Comparison of ENCODE assay signal across 16 mouse cellular contexts in the genomic region with DNA sequence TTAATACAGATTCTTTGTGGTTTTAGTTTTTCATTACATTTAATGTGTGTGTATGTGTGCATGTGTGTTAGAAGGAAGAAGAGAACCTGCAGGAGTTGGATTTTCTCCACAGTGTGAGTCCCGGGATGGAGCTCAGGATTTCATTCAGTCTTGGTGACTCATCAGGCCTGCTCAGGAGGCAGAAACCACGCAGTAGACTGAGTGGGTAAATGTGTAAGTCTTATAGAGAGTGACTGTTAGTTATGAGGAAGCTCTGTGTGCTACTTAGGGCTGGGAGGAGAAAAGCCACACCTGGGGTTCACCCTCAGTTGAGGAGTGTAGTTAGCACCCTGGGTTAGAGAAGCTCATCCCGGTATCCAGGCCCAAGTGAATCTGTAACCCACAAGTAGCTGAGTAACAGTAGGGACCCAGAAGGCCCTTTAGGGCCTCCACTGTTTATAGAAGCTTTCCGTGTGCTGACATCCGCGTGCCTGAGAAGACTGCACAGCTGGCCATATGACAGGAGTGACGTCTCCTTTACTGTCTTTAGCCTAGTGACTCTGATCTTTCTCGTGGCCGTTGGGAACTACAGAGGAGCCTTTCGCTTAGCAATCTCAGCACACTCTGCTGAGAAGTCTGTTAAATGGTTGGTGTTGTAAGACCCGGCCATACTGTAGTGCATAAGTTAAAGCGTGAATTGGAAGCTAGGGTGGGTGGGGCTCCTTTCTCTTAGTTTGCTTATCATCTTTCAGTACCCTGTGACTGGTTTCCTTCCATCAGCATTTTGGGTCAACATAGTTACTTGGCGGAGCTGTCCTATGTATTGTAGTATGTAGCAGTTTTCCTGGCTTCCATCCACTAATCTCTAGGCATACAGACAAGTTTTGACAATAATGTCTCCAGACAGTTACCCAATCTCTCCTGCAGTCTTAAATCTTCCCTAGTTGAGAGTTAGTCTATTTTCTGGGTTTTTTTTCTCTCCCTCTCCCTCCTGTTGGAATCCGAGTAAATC. TPM values are rescaled to one million over a fixed set of nuclear protein-coding genes. Genes with fewer than 3 reads are reported as not detected.
DNase-seq lines count a peak whose midpoint lies in the region; ATAC-seq and TF ChIP-seq lines count a peak whose summit lies in the region.
"Had no signal": no experiment of that assay in that cellular context is flagged by ENCODE, and none has a peak within 500 bp of the region (broad histone marks: within the 10 kb centered on the region; RNA-seq: fewer than 3 reads in every experiment).

No protein-coding gene starts in this region.

- H3K9me3 ChIP-seq in embryonic facial prominence, embryonic 14.5 days (ENCODE audit: control insufficient read depth, low read length) = no peaks in the 10 kb centered on the region
- no peaks in the 10 kb centered on the region for H3K9me3 ChIP-seq in embryonic facial prominence, embryonic 10.5 days
- no peaks in the 10 kb centered on the region for H3K9me3 ChIP-seq in lung, embryonic 14.5 days (ENCODE audit: low read depth, low read length)
- no peaks in the 10 kb centered on the region for H3K9me3 ChIP-seq in intestine, embryonic 15.5 days
- H3K9me3 ChIP-seq in forebrain, embryonic 13.5 days (replicated peaks) = no peaks in the 10 kb centered on the region
- H3K9me3 ChIP-seq: limb, embryonic 13.5 days had no signal

- no peak overlapping the region for H3K4me3 ChIP-seq in embryonic facial prominence, embryonic 14.5 days (ENCODE audit: low read depth, low read length)
- H3K4me3 ChIP-seq in embryonic facial prominence, embryonic 10.5 days = no peak overlapping the region
- no peak overlapping the region for H3K4me3 ChIP-seq in lung, embryonic 14.5 days (ENCODE audit: low read depth, low read length)
- no peak overlapping the region for H3K4me3 ChIP-seq in lung, adult 2 months (replicated peaks; ENCODE audit: extremely low read depth, low read depth, low read length)
- no peak overlapping the region for H3K4me3 ChIP-seq in intestine, embryonic 15.5 days (replicated peaks)
- no peak overlapping the region for H3K4me3 ChIP-seq in forebrain, embryonic 13.5 days
- H3K4me3 ChIP-seq: limb, embryonic 13.5 days had no signal

- no peak overlapping the region for H3K27ac ChIP-seq in embryonic facial prominence, embryonic 14.5 days (replicated peaks; ENCODE audit: low read depth, low read length)
- no peak overlapping the region for H3K27ac ChIP-seq in embryonic facial prominence, embryonic 10.5 days (replicated peaks)
- peak overlapping the region; percentile 79 for H3K27ac ChIP-seq in lung, embryonic 14.5 days (ENCODE audit: low read depth)
- H3K27ac ChIP-seq in intestine, embryonic 15.5 days = 0 out of 2 replicates have a peak overlapping the region, but pooled peaks have one; percentile 32
- H3K27ac ChIP-seq in forebrain, embryonic 13.5 days = no peak overlapping the region
- H3K27ac ChIP-seq: limb, embryonic 13.5 days had no signal

- H3K4me2 ChIP-seq in embryonic facial prominence, embryonic 14.5 days (ENCODE audit: low read depth, low read length) = no peak overlapping the region
- H3K4me2 ChIP-seq in lung, embryonic 14.5 days = no peak overlapping the region
- H3K4me2 ChIP-seq in intestine, embryonic 15.5 days (replicated peaks) = no peak overlapping the region
- no peak overlapping the region for H3K4me2 ChIP-seq in forebrain, embryonic 13.5 days
- H3K4me2 ChIP-seq: limb, embryonic 13.5 days had no signal

- H3K4me1 ChIP-seq in embryonic facial prominence, embryonic 14.5 days (ENCODE audit: control insufficient read depth, insufficient read depth, low read length) = peaks cover 7% of the 10 kb centered on the region; the same call in 1 of the 2 replicates
- peaks cover 12% of the 10 kb centered on the region for H3K4me1 ChIP-seq in embryonic facial prominence, embryonic 10.5 days
- H3K4me1 ChIP-seq in lung, embryonic 14.5 days (ENCODE audit: insufficient read depth) = no peaks in the 10 kb centered on the region
- H3K4me1 ChIP-seq in lung, adult 2 months (ENCODE audit: control insufficient read depth, insufficient read depth, low read length) = no peaks in the 10 kb centered on the region; the same call in none of the 2 replicates
- peaks cover 8% of the 10 kb centered on the region for H3K4me1 ChIP-seq in intestine, embryonic 15.5 days (replicated peaks)
- H3K4me1 ChIP-seq in forebrain, embryonic 13.5 days = no peaks in the 10 kb centered on the region

- no peak overlapping the region for H3K9ac ChIP-seq in embryonic facial prominence, embryonic 14.5 days (ENCODE audit: low read depth, low read length)
- H3K9ac ChIP-seq in lung, embryonic 14.5 days = no peak overlapping the region
- H3K9ac ChIP-seq in intestine, embryonic 15.5 days = no peak overlapping the region
- no peak overlapping the region for H3K9ac ChIP-seq in forebrain, embryonic 13.5 days
- H3K9ac ChIP-seq: limb, embryonic 13.5 days had no signal

- TF ChIP-seq POLR2A in lung, adult 2 months (IDR thresholded peaks at IDR 0.05; ENCODE audit: borderline replicate concordance, extremely low read depth, low read depth, low read length) = no peak

- no peak for TF ChIP-seq CTCF in lung, embryonic 14.5 days (IDR thresholded peaks at IDR 0.05; ENCODE audit: low read depth)
- no peak for TF ChIP-seq CTCF in lung, adult 2 months (IDR thresholded peaks at IDR 0.05; ENCODE audit: insufficient read depth, low read length)

- DNase-seq in embryonic facial prominence, embryonic 14.5 days (ENCODE audit: low spot score) = peak; percentile 67
- no peak for DNase-seq in embryonic facial prominence, embryonic 10.5 days (ENCODE audit: low spot score)
- DNase-seq in lung, embryonic 14.5 days = peak; percentile 93
- no peak for DNase-seq in lung, adult 2 months
- no peak for DNase-seq in urinary bladder, postnatal 25 days (ENCODE audit: low spot score)
- DNase-seq: cerebellum, adult 18-20 months; heart, adult 18-20 months; kidney, postnatal 36 days; layer of hippocampus, postnatal 36 days; midbrain, embryonic 14.5 days; right cerebral cortex, postnatal 4 days; thymus, postnatal 14 days had no signal

- no peaks in the 10 kb centered on the region for H3K27me3 ChIP-seq in embryonic facial prominence, embryonic 14.5 days (replicated peaks; ENCODE audit: control insufficient read depth, insufficient read depth, low read length)
- H3K27me3 ChIP-seq in embryonic facial prominence, embryonic 10.5 days (replicated peaks; ENCODE audit: low read depth, poor library complexity, severe bottlenecking) = no peaks in the 10 kb centered on the region
- H3K27me3 ChIP-seq in lung, embryonic 14.5 days (ENCODE audit: insufficient read depth, low read length) = no peaks in the 10 kb centered on the region
- H3K27me3 ChIP-seq in intestine, embryonic 15.5 days (replicated peaks) = no peaks in the 10 kb centered on the region
- no peaks in the 10 kb centered on the region for H3K27me3 ChIP-seq in forebrain, embryonic 13.5 days
- H3K27me3 ChIP-seq: limb, embryonic 13.5 days had no signal

- WGBS in embryonic facial prominence, embryonic 14.5 days = 66% methylated on average over 14 of the region's 14 CpGs
- 86% methylated on average over 14 of the region's 14 CpGs for WGBS in embryonic facial prominence, embryonic 10.5 days
- WGBS in lung, embryonic 14.5 days = 37% methylated on average over 14 of the region's 14 CpGs
- WGBS in lung, adult 2 months = 45% methylated on average over 14 of the region's 14 CpGs
- 53% methylated on average over 14 of the region's 14 CpGs for WGBS in intestine, embryonic 15.5 days
- 91% methylated on average over 14 of the region's 14 CpGs for WGBS in forebrain, embryonic 13.5 days

- peaks cover 12% of the 10 kb centered on the region; the same call in 1 of the 2 replicates for H3K36me3 ChIP-seq in embryonic facial prominence, embryonic 14.5 days (ENCODE audit: control insufficient read depth, insufficient read depth, low read length)
- H3K36me3 ChIP-seq in embryonic facial prominence, embryonic 10.5 days (replicated peaks) = peaks cover 38% of the 10 kb centered on the region
- H3K36me3 ChIP-seq in lung, embryonic 14.5 days (ENCODE audit: insufficient read depth) = 0 out of 2 replicates have a peak, but pooled peaks cover 12% of the 10 kb centered on the region
- H3K36me3 ChIP-seq in intestine, embryonic 15.5 days = no peaks in the 10 kb centered on the region
- 0 out of 2 replicates have a peak, but pooled peaks cover 5% of the 10 kb centered on the region for H3K36me3 ChIP-seq in forebrain, embryonic 13.5 days (ENCODE audit: poor library complexity, severe bottlenecking)

- ATAC-seq in embryonic facial prominence, embryonic 14.5 days (ENCODE audit: low read depth) = peak; percentile 12; the same call in 1 of the 2 replicates
- ATAC-seq in lung, embryonic 14.5 days (ENCODE audit: insufficient read depth) = peak; percentile 96
- ATAC-seq in intestine, embryonic 15.5 days = peak; percentile 63
- peak; percentile 31; the same call in 1 of the 2 replicates for ATAC-seq in megakaryocyte progenitor cell, adult 5-6 weeks (replicated peaks; ENCODE audit: poor library complexity)
- no peak for ATAC-seq in forebrain, embryonic 13.5 days

RNA-seq across cellular contexts. Expression of gene Atg5, which starts 48.4 kb away (rescaled TPM):
- polyA plus RNA-seq in embryonic facial prominence, embryonic 14.5 days (2014; fragmentation: Nextera tagmentation; extraction: Ambion mirVana) = 41.8 and 49.9 TPM in 2 replicates
- polyA plus RNA-seq in embryonic facial prominence, embryonic 10.5 days (2016; fragmentation: Nextera tagmentation; extraction: Ambion mirVana) = 53.2 and 57.9 TPM in 2 replicates
- polyA plus RNA-seq in lung, embryonic 14.5 days (2014; fragmentation: Nextera tagmentation; extraction: Ambion mirVana) = 52.0 and 52.6 TPM in 2 replicates
- polyA plus RNA-seq in lung, adult 2 months (2012; rRNA removed) = 6.5 and 8.5 TPM in 2 replicates
- 51.3 and 53.7 TPM in 2 replicates for polyA plus RNA-seq in intestine, embryonic 15.5 days (2015; fragmentation: Nextera tagmentation; extraction: Ambion mirVana)
- 33.0 and 37.4 TPM in 2 replicates for total RNA-seq in megakaryocyte progenitor cell, adult 5-6 weeks (2015)
- 27.9 and 35.0 TPM in 2 replicates for total RNA-seq in megakaryocyte progenitor cell, adult 5-6 weeks (2017)
- 50.6 and 51.9 TPM in 2 replicates for polyA plus RNA-seq in forebrain, embryonic 13.5 days (2015; fragmentation: Nextera tagmentation; extraction: Ambion mirVana)

Comparison
In these comparisons a context has a peak if more than half of its experiments do, and no peak if none do; other contexts are left out.
1. DNase-seq: peak in embryonic facial prominence, embryonic 14.5 days (single experiment) and lung, embryonic 14.5 days (single experiment); none in embryonic facial prominence, embryonic 10.5 days (single experiment), lung, adult 2 months (single experiment) and urinary bladder, postnatal 25 days (single experiment).
2. H3K27ac ChIP-seq: peak in lung, embryonic 14.5 days (single experiment) and intestine, embryonic 15.5 days (single experiment); none in embryonic facial prominence, embryonic 14.5 days (single experiment), embryonic facial prominence, embryonic 10.5 days (single experiment) and forebrain, embryonic 13.5 days (single experiment).